Mouse (Mus musculus) lung, adult 2 months (tissue): ENCODE results near the gene Gm10354.
"Not testable (repeated sequence)": the region's sequence is repeated elsewhere in the genome, so short reads cannot be mapped to it uniquely, and the experiment has no call there.

Experiments
- CTCF ChIP-seq: fragments of 200-500 bp; IDR thresholded peaks from 2 replicates; pipeline ENCODE4 v1.5.1; 2011; ENCODE audit warnings: mild to moderate bottlenecking, low read length, control low read depth; ENCODE audit not compliant: insufficient read depth
- POLR2A ChIP-seq: fragments of 200-500 bp; IDR thresholded peaks from 2 replicates; pipeline ENCODE4 v1.6.1; 2011; ENCODE audit warnings: low read depth, mild to moderate bottlenecking, control low read depth, low read length, borderline replicate concordance; ENCODE audit errors: extremely low read depth

DNA sequence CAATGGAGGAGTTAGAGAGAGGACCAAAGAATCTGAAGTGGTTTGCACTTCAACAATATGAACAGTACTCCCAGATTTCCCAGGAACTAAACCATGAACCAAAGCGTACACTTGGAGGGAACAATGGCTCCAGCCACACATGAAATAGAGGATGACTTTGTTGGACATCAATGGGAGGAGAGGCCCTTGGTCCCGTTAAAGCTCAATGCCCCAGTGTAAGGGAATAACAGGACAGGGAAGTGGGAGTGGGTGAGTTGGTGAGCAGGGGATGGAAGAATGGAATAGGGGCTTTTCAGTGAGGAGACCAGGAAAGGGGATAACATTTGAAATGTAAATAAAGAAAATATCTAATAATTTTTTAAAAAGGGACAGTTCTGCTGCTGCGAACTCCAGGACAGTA, 5.9 kb downstream of the Gm10354 start:
- TF ChIP-seq CTCF, POLR2A: not testable (repeated sequence)
